Mouse (Mus musculus) forebrain, embryonic 14.5 days (tissue): ENCODE data around the gene Catsper2. TPM values are rescaled to one million over a fixed set of nuclear protein-coding genes. Genes with fewer than 3 reads are reported as not detected.

Experiments
- ATAC-seq: fragments of 200-750 bp; cut with Nextera tagmentation; 2 replicates; pipeline ENCODE4 v1.8.0; 2017; ENCODE audit warnings: mild to moderate bottlenecking, moderate library complexity
- DNase-seq: peaks from one replicate; pipeline ENCODE4 v3.0.0-alpha.2; 2015; ENCODE audit warnings: low spot score
- H3K27ac ChIP-seq: fragments of 300-500 bp; sonication (generic); 2 replicates; pipeline ENCODE4 v1.5.1; 2014; ENCODE audit warnings: low read depth, mild to moderate bottlenecking, control low read depth, low read length, moderate library complexity
- H3K27me3 ChIP-seq: fragments of 300-500 bp; sonication (generic); replicated peaks from 2 replicates; pipeline ENCODE4 v1.6.1; 2014; ENCODE audit warnings: low read length, control low read depth, mixed read lengths; ENCODE audit not compliant: control insufficient read depth, insufficient read depth
- H3K36me3 ChIP-seq: fragments of 300-500 bp; sonication (generic); 2 replicates; pipeline ENCODE4 v1.6.1; 2014; ENCODE audit warnings: low read length, control low read depth; ENCODE audit not compliant: control insufficient read depth, insufficient read depth
- H3K4me1 ChIP-seq: fragments of 300-500 bp; sonication (generic); 2 replicates; pipeline ENCODE4 v1.6.1; 2014; ENCODE audit warnings: antibody characterized with exemption, low read length, control low read depth; ENCODE audit not compliant: control insufficient read depth, insufficient read depth
- H3K4me2 ChIP-seq: fragments of 300-500 bp; sonication (generic); 2 replicates; pipeline ENCODE4 v1.6.1; 2014; ENCODE audit warnings: mild to moderate bottlenecking, control low read depth, low read length
- H3K4me3 ChIP-seq: fragments of 300-500 bp; sonication (generic); 2 replicates; pipeline ENCODE4 v1.5.1; 2014; ENCODE audit warnings: low read depth, low read length, control low read depth
- H3K9ac ChIP-seq: fragments of 300-500 bp; sonication (generic); 2 replicates; pipeline ENCODE4 v1.6.1; 2014; ENCODE audit warnings: mild to moderate bottlenecking, low read length, control low read depth, moderate library complexity
- H3K9me3 ChIP-seq: fragments of 300-500 bp; sonication (generic); replicated peaks from 2 replicates; pipeline ENCODE4 v1.6.1; 2016; ENCODE audit warnings: low read length, control low read depth, mixed read lengths; ENCODE audit not compliant: control insufficient read depth
- WGBS: fragments of 180-500 bp; shearing (Covaris S2); extraction: QIAGEN DNeasy Blood & Tissue Kit; methylation state at CpG from one replicate; pipeline ENCODE4 v1.1.7; 2014; 5-methylcytosine and 5-hydroxymethylcytosine counted together
- polyA plus RNA-seq: library from polyadenylated mRNA; unstranded; fragments of >200 nt; fragmentation: Nextera tagmentation; extraction: Ambion mirVana; gene quantifications from 2 replicates; pipeline ENCODE4 v1.2.1, GENCODE M21; 2014

Gene Catsper2
- 2.0 and 3.2 TPM in 2 replicates for polyA plus RNA-seq

DNA sequence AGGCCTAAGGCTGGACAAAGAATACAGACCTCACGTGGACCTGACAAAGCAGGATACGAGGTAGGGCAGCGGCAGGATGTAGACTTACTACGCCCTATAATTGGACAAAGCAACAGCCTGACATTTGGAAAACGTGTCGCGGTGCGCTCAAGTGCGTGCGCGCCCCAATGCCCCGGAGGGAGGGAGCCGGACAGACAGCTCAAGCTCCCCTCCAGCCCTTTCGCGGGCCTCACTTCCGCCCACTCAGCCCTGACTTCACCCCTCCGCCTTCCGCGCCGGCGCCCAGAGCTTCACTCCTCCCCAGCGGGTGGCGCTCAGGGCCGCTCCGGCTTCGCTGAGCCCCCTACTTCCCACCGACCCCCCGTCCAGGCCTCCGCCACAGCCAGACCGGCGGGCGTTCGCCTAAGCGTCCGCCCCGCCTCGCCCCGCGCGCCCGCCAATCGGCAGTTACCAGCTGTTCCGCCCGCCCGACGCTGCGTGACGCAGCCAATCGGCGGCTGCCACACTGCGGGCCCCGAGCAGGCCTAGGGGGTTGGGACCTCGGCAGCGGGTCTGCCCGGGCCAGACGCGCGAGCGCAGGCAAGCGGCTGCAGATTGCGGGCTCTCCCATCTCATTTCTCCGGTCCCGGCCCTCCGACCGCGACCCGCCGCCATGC lies at the start of gene Catsper2, which contains the start of gene Pdia3:
Gene Catsper2 (minus strand): TSS at position 406 of the 656 bp plus-strand sequence.
Gene Pdia3 (plus strand): TSS at position 389 of the 656 bp plus-strand sequence.
- Histone ChIP-seq H3K9ac (peak within 1 kb of the TSS; percentile 98), H3K4me1 (peaks cover 14% of the 10 kb centered on the region), H3K27me3 (no peaks in the 10 kb centered on the region), H3K9me3 (no peaks in the 10 kb centered on the region), H3K27ac (peak within 1 kb of the TSS; percentile 97), H3K36me3 (peaks cover 16% of the 10 kb centered on the region), H3K4me2 (peak within 1 kb of the TSS; percentile 81), H3K4me3 (peak within 1 kb of the TSS; percentile 97)
- ATAC-seq: peak; percentile 99
- DNase-seq: peak; percentile 98
- under 1% methylated on average over 55 of the region's 68 CpGs for WGBS

DNA sequence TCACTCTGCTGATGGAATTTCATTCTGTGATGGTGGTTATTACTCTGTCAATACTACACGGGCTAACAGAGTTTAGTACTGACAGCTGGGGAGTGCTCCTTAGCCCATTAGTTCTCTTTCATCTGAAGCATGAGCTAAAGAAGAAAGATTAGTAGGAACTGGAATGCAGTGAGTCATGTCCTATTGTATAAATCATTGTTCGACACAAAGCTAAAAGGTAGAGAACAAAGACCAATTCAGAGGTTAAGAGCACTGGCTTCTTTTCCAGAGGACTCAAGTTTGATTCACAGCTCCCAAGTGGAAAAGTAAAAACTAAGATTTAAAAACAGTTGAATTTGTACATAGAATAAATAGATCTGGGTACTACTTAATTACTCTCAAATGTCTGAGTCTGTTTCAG lies 46.5 kb upstream of the Catsper2 start:
- no peak overlapping the region for H3K4me3 ChIP-seq
- H3K36me3 ChIP-seq: peaks cover 28% of the 10 kb centered on the region
- DNase-seq: no peak
- H3K9me3 ChIP-seq: no peaks in the 10 kb centered on the region
- no peaks in the 10 kb centered on the region for H3K27me3 ChIP-seq
- H3K9ac ChIP-seq: no peak overlapping the region
- ATAC-seq: no peak
- H3K27ac ChIP-seq: no peak overlapping the region
- peaks cover 9% of the 10 kb centered on the region for H3K4me1 ChIP-seq
- no peak overlapping the region for H3K4me2 ChIP-seq
- 63% methylated on average over 2 of the region's 2 CpGs for WGBS

DNA sequence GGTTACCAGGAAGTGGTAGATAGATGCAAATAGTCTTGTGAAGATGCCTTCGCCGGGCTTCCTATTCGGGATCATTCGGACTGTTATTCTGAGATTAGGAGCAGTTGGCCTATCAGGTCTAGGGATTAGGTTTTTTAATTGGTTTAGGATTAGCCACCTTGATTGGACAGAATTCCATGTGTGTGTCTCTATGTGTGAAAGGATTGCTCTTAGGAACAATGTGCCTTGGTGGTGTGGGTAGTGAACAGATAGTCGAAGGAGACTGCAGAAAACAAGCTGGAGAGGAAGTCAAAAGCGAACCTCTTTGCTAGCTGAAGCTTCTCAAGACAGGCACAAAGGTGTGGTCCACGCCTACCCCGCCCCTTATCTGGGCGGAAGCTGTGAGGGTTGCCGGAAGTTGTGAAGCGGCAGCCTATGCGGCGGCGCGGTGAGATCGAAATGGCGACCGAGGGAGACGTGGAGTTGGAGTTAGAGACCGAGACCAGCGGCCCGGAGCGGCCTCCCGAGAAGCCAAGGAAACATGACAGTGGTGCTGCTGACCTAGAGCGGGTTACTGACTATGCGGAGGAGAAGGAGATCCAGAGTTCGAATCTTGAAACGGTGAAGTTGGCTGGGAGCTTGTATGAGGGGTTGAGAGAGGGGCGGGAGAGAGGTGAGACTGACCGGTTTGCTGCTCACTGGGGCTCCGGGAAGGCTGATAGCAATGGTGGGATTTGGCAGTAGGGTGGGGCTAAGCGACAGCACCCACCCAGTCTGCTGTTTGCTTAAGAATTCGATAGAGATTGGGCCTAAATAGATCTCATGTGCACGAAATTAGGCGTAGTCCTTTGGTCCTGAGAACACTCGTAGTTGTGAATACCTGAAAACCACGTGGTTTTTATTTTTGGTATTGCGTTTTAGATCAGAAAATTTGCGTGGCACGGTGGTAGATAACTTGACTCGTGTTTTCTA lies 43.4 kb upstream of the Catsper2 start, which contains the start of gene Serinc4:
Gene Serinc4 (minus strand): TSS at position 90 of the 951 bp plus-strand sequence.
- H3K4me2 ChIP-seq: peak within 1 kb of the TSS; percentile 82
- DNase-seq: peak; percentile 91
- H3K4me3 ChIP-seq: peak within 1 kb of the TSS; percentile 70
- 3% methylated on average over 41 of the region's 41 CpGs for WGBS
- H3K4me1 ChIP-seq: peaks cover 9% of the 10 kb centered on the region
- peak within 1 kb of the TSS; percentile 55 for H3K27ac ChIP-seq
- peaks cover 45% of the 10 kb centered on the region for H3K36me3 ChIP-seq
- peak; percentile 94 for ATAC-seq
- H3K27me3 ChIP-seq: no peaks in the 10 kb centered on the region
- H3K9ac ChIP-seq: peak within 1 kb of the TSS; percentile 83
- H3K9me3 ChIP-seq: no peaks in the 10 kb centered on the region

DNA sequence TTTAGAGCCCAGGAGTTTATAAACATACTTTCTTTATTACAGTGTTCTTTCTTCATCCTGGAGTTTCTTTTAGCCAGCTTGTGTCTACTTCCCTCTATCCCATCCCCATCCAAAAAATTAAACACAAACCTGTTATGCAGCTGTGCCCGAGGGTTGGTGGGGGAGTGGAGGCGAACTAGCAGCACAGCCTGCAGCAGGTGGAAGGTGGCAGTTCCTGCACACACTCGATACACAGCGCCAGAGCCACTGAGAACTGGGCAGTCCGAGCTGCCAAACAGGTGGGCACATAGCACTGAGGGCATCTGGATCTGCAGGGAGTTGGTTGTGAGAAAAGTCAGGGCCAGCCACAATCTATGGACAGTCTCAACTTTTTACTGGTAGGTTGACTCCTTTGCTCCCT lies 41.9 kb upstream of the Catsper2 start:
- Histone ChIP-seq H3K4me2 (no peak overlapping the region), H3K4me3 (no peak overlapping the region), H3K4me1 (peaks cover 9% of the 10 kb centered on the region), H3K36me3 (peaks cover 44% of the 10 kb centered on the region), H3K27me3 (no peaks in the 10 kb centered on the region), H3K27ac (no peak overlapping the region), H3K9ac (no peak overlapping the region), H3K9me3 (no peaks in the 10 kb centered on the region)
- no peak for DNase-seq
- ATAC-seq: no peak
- WGBS: 77% methylated on average over 5 of the region's 5 CpGs

DNA sequence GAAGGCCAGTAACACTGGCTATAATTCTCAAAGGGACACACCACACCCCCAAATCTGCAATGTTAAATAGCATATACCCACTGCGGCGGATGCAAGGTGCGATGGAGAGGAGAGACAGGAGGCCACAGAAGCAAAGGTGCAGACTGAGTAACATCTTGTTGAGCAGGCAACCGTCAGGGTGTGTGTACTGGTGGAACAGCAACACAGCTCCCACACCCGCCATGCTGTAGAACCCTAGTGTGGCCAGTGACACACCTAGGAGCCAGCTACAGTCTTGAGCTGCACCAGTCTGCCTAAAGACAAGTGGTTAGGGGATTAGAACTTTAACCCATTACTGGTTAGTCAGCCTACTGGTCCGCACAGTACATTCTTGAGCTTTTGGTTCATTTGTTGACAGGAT lies 40.3 kb upstream of the Catsper2 start:
- no peak for ATAC-seq
- Histone ChIP-seq H3K9me3 (no peaks in the 10 kb centered on the region), H3K27me3 (no peaks in the 10 kb centered on the region), H3K27ac (no peak overlapping the region), H3K9ac (no peak overlapping the region), H3K4me2 (no peak overlapping the region), H3K4me1 (peaks cover 13% of the 10 kb centered on the region), H3K4me3 (no peak overlapping the region), H3K36me3 (peaks cover 31% of the 10 kb centered on the region)
- WGBS: 89% methylated on average over 6 of the region's 6 CpGs
- DNase-seq: no peak

DNA sequence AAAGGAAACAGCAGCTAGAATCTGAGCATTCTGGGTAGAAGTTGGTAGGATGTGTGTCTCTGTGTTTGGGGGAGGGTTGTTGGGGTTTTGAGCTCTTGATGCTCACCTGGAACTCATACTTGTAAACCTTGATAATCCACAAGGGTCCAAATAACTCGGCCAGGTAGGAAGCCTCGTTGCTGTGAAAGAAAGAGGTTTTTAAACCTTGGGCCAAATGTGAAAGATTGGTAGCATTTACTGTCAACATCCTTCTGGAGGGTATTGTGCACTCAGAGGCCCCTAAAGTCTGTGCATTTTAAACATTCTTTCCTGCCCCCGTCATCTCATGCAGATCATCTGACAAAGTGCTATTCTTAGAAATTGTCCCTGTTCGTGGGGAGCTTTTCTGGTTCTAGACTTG lies 39.4 kb upstream of the Catsper2 start, which contains the start of gene Hypk:
Gene Hypk (plus strand): TSS at position 301 of the 400 bp plus-strand sequence.
- H3K4me3 ChIP-seq: no peak within 1 kb of the TSS
- DNase-seq (no peak), ATAC-seq (no peak)
- no peaks in the 10 kb centered on the region for H3K27me3 ChIP-seq
- WGBS: 78% methylated on average over 4 of the region's 4 CpGs
- no peak within 1 kb of the TSS for H3K4me2 ChIP-seq
- H3K36me3 ChIP-seq: peaks cover 24% of the 10 kb centered on the region
- H3K9me3 ChIP-seq: no peaks in the 10 kb centered on the region
- H3K4me1 ChIP-seq: peaks cover 14% of the 10 kb centered on the region
- no peak within 1 kb of the TSS for H3K27ac ChIP-seq
- no peak within 1 kb of the TSS for H3K9ac ChIP-seq

DNA sequence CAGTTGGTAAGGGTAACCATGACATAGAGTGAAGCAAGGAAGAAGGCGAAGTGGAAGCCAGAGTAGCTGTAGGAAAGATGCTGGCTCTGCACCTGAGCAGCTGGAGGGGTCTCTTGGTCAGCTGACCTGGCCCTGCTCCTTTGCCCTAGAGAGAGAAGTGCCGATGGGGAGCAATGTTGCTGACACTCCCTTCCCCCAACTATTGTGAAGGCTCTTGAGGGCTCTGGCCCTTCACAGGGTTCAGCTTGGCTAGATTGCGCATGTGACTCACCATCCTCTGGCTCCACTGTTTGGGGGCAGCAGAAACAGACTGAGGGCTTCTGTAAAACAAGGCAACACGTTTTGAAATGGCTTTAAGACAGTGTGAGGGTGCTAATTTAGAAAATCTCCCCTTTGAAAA lies 38.8 kb upstream of the Catsper2 start:
- peaks cover 10% of the 10 kb centered on the region for H3K4me1 ChIP-seq
- H3K27ac ChIP-seq: no peak overlapping the region
- no peaks in the 10 kb centered on the region for H3K9me3 ChIP-seq
- no peak overlapping the region for H3K9ac ChIP-seq
- no peaks in the 10 kb centered on the region for H3K27me3 ChIP-seq
- whole genome bisulfite sequencing: 77% methylated on average over 4 of the region's 4 CpGs
- H3K36me3 ChIP-seq: peaks cover 24% of the 10 kb centered on the region
- ATAC-seq: no peak
- no peak overlapping the region for H3K4me2 ChIP-seq
- no peak for DNase-seq
- no peak overlapping the region for H3K4me3 ChIP-seq

DNA sequence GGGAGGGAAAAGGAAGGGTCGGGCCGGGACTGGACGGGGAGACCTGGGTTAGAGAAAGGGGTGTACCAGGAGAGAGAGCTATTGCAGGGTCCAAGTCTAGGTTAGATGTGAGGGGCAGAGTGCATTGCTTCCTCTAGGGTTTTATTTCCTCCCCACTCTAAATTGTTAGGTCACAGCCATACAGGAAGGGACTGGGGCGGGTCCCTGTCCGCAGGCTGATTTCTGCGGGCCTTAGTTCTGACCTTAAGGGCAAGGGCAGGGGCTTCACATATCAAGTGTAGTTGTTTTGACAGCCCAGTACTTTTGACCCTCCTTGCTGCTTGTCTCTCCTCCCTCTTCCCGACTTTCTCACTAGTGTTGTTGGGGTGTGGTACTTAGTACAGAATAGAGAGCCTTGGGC lies 36.5 kb upstream of the Catsper2 start:
- 4% methylated on average over 7 of the region's 7 CpGs for WGBS
- no peak for ATAC-seq

More for the DNA sequence above, 36.5 kb upstream of the Catsper2 start:
- peaks cover 7% of the 10 kb centered on the region for H3K4me1 ChIP-seq
- H3K27ac ChIP-seq: peak overlapping the region; percentile 94; the same call in 1 of the 2 replicates
- H3K4me2 ChIP-seq: peak overlapping the region; percentile 94
- H3K9me3 ChIP-seq: no peaks in the 10 kb centered on the region
- no peaks in the 10 kb centered on the region for H3K27me3 ChIP-seq
- H3K36me3 ChIP-seq: peaks cover 24% of the 10 kb centered on the region
- DNase-seq: no peak
- H3K9ac ChIP-seq: peak overlapping the region; percentile 91
- H3K4me3 ChIP-seq: peak overlapping the region; percentile 96
